Mouse (Mus musculus): ENCODE measurements around the gene Slc39a9. TPM values are rescaled to one million over a fixed set of nuclear protein-coding genes. Genes with fewer than 3 reads are reported as not detected.

Slc39a9 gene
- polyA plus RNA-seq, 1 experiment from 2014 or later = 24.4 TPM

- Histone ChIP-seq H3K4me1 (peaks cover 17% of the 10 kb centered on the region), H3K36me3 (no peaks in the 10 kb centered on the region), H3K27me3 (peaks cover 52% of the 10 kb centered on the region), H3K4me3 (no peak overlapping the region), H3K9me3 (no peaks in the 10 kb centered on the region), H3K4me2 (no peak overlapping the region), H3K9ac (no peak overlapping the region), H3K27ac (no peak overlapping the region)
- no peak for ATAC-seq (ENCODE audit: insufficient number of reproducible peaks, low FRiP score, low TSS enrichment, low read depth)
- WGBS = 67% methylated on average over 3 of the region's 3 CpGs
Measured at GRCm38 (mm10) chr12:80695004-80695403, 51.3 kb downstream of the Slc39a9 start.

DNA sequence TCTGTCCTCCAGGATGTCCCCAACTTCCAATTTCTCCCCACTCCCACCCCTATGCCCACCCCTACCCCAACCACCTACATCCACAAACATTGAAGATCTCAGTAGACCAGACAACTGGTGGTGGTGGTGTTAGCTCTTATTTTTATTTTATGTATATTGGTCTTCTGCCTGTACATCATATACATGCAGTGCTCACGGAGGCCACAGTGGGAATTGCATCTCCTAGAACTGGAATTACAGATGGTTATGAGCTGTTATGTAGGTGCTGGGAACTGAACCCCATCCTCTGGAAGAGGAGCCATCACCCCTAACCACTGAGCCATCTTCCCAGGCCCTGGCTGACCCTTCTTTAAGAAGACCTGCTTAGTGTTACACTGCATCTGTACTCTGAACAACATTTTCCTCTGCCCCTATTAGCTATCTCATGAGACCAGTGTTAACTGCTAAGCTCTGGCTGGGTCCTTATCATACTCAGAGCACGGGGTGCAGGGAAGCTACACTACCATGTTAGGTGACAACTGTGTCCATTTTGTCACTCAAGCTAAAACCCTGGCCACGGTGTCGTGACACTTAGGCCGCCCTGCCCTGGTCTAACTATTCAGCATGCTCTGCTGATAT is 55.0 kb downstream of the Slc39a9 start:
- H3K4me3 ChIP-seq = no peak overlapping the region
- no peaks in the 10 kb centered on the region for H3K36me3 ChIP-seq
- no peak overlapping the region for H3K27ac ChIP-seq
- no peaks in the 10 kb centered on the region for H3K4me1 ChIP-seq
- no peak overlapping the region for H3K9ac ChIP-seq
- ATAC-seq (ENCODE audit: insufficient number of reproducible peaks, low FRiP score, low TSS enrichment, low read depth) = no peak
- peaks cover 16% of the 10 kb centered on the region for H3K27me3 ChIP-seq
- WGBS = 87% methylated on average over 5 of the region's 5 CpGs
- H3K4me2 ChIP-seq = no peak overlapping the region
- no peaks in the 10 kb centered on the region for H3K9me3 ChIP-seq

DNA sequence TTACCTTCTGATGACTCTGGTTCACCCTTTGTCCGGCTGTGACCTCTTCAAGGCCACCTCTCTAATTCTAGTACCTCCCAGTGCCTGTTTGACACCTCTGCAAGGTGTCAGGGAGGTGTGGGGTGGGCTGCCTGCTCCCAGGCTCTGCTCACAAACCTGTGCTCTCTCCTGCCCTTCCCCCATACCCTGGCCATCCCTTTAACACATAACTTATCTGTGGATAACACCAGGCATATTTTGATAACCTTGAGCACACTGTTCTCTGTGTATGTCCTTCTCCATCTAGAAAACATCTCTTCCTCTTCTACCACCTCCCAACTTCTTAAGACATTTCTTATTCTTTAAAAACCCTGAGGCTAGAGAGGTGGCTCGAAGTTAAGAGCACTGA is 55.5 kb downstream of the Slc39a9 start:
- Histone ChIP-seq H3K4me2 (no peak overlapping the region), H3K4me3 (no peak overlapping the region), H3K36me3 (no peaks in the 10 kb centered on the region), H3K9ac (no peak overlapping the region), H3K27ac (no peak overlapping the region), H3K9me3 (no peaks in the 10 kb centered on the region), H3K27me3 (peaks cover 15% of the 10 kb centered on the region), H3K4me1 (no peaks in the 10 kb centered on the region)
- 63% methylated on average over 2 of the region's 2 CpGs for WGBS
- no peak for ATAC-seq (ENCODE audit: insufficient number of reproducible peaks, low FRiP score, low TSS enrichment, low read depth)

DNA sequence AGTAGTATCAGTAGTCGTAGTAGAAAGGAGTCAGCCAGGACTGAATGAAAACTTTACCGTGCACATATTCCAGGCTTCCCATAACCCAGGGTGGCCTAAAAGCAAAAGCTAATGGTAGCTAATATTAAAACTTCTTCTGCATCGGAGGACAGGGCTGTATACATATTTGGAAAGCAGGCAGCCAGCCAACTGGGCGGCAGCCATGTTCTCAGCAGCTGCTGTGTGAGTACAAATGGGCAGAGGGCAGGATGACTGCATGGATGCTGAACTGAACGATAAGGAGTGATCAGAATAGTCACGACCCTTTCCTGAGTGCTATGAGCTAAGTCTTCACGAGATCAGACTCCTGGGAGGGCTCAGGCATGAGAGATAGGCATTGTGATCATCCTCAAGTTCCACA is 57.6 kb downstream of the Slc39a9 start:
- no peaks in the 10 kb centered on the region for H3K9me3 ChIP-seq
- H3K4me3 ChIP-seq = no peak overlapping the region
- 66% methylated on average over 7 of the region's 7 CpGs for WGBS
- H3K27ac ChIP-seq = no peak overlapping the region
- H3K27me3 ChIP-seq = no peaks in the 10 kb centered on the region
- peaks cover 2% of the 10 kb centered on the region for H3K4me1 ChIP-seq
- no peaks in the 10 kb centered on the region for H3K36me3 ChIP-seq
- ATAC-seq (ENCODE audit: insufficient number of reproducible peaks, low FRiP score, low TSS enrichment, low read depth) = no peak
- no peak overlapping the region for H3K9ac ChIP-seq
- H3K4me2 ChIP-seq = no peak overlapping the region

DNA sequence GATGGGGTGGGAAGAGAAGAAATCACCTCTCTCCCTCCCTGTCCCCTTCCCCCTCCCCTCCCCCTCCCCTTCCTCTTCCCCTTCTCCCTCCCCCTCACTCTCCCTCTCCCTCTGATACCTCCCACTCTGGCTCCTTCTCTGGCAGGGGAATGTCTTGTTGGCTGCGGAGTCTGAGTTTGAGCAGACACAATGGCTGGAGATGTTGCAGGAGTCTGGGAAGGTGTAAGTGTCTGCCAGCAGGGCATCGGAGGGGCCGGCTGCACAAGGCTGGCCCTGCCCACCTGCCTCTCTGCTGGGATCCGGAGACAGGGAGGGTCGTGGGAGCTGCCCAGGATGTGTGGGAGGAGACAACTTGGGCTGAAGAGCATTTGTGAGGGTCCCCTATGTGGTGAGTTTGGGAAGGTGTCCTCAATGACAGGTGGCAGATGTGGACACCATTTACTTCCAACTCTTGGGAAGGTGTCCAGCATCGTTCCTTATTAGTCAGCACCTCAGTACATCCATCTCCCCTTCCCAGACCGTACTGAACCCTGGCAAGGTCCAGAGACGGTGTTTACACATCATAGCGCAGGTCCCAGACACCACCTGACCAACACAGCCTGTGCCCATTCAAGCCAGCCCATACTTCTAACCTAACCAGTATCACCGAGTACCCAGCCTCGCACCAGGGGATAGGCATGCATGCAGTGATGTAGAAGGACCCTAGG is 62.7 kb downstream of the Slc39a9 start:
- ATAC-seq (ENCODE audit: insufficient number of reproducible peaks, low FRiP score, low TSS enrichment, low read depth) = no peak
- WGBS = 48% methylated on average over 11 of the region's 11 CpGs
- Histone ChIP-seq H3K4me3 (no peak overlapping the region), H3K36me3 (no peaks in the 10 kb centered on the region), H3K9me3 (no peaks in the 10 kb centered on the region), H3K4me1 (peaks cover 12% of the 10 kb centered on the region), H3K9ac (no peak overlapping the region), H3K4me2 (no peak overlapping the region), H3K27me3 (0 out of 2 replicates have a peak, but pooled peaks cover 4% of the 10 kb centered on the region), H3K27ac (no peak overlapping the region)

GRCm38 (mm10) chr12:80706915-80707604 is 63.4 kb downstream of the Slc39a9 start:
- no peaks in the 10 kb centered on the region for H3K9me3 ChIP-seq
- H3K9ac ChIP-seq = no peak overlapping the region
- 29% methylated on average over 6 of the region's 6 CpGs for WGBS
- H3K36me3 ChIP-seq = no peaks in the 10 kb centered on the region
- no peak overlapping the region for H3K4me2 ChIP-seq
- H3K27me3 ChIP-seq = 0 out of 2 replicates have a peak, but pooled peaks cover 4% of the 10 kb centered on the region
- no peak; the same call in 1 of the 2 replicates for ATAC-seq (ENCODE audit: insufficient number of reproducible peaks, low FRiP score, low TSS enrichment, low read depth)
- H3K4me1 ChIP-seq = peaks cover 12% of the 10 kb centered on the region
- H3K4me3 ChIP-seq = no peak overlapping the region
- H3K27ac ChIP-seq = no peak overlapping the region

- Histone ChIP-seq H3K27me3 (peaks cover 8% of the 10 kb centered on the region; the same call in 1 of the 2 replicates), H3K36me3 (no peaks in the 10 kb centered on the region), H3K27ac (no peak overlapping the region), H3K4me2 (no peak overlapping the region), H3K4me3 (no peak overlapping the region), H3K4me1 (no peaks in the 10 kb centered on the region), H3K9ac (no peak overlapping the region), H3K9me3 (no peaks in the 10 kb centered on the region)
- ATAC-seq (ENCODE audit: insufficient number of reproducible peaks, low FRiP score, low TSS enrichment, low read depth) = no peak
- 75% methylated on average over 6 of the region's 6 CpGs for WGBS
Measured at GRCm38 (mm10) chr12:80715915-80716314, 72.2 kb downstream of the Slc39a9 start.

DNA sequence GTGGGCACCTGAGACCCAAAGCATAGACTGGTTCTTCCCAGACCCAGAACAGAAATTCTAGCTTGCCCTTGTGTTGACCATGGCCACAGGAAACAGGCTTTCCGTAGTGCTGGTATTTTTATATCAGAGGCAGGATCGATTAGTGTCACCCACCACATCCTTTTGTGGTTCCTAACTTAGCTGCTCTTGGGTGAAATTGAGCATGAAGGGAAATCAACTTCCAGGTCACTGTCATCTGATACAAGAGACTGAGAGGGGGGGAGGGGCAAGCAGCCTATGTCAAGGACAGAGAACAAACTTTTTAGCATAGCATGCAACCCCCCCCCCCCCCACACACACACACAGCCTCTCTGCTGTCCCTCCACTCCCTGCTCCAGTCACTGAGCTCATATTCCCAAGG is 75.5 kb downstream of the Slc39a9 start:
- 78% methylated on average over 2 of the region's 2 CpGs for whole genome bisulfite sequencing
- H3K4me3 ChIP-seq = no peak overlapping the region
- ATAC-seq (ENCODE audit: insufficient number of reproducible peaks, low FRiP score, low TSS enrichment, low read depth) = no peak

GRCm38 (mm10) chr12:80720507-80720906 is 76.8 kb downstream of the Slc39a9 start:
- H3K36me3 ChIP-seq = no peaks in the 10 kb centered on the region
- H3K4me1 ChIP-seq = no peaks in the 10 kb centered on the region
- H3K4me2 ChIP-seq = no peak overlapping the region
- WGBS = 88% methylated on average over 12 of the region's 12 CpGs
- no peak overlapping the region for H3K27ac ChIP-seq
- no peak overlapping the region for H3K4me3 ChIP-seq
- ATAC-seq (ENCODE audit: insufficient number of reproducible peaks, low FRiP score, low TSS enrichment, low read depth) = no peak
- H3K9ac ChIP-seq = no peak overlapping the region
- no peaks in the 10 kb centered on the region for H3K9me3 ChIP-seq
- H3K27me3 ChIP-seq = peaks cover 8% of the 10 kb centered on the region; the same call in 1 of the 2 replicates

More for the DNA sequence above, 75.5 kb downstream of the Slc39a9 start:
- no peaks in the 10 kb centered on the region for H3K4me1 ChIP-seq
- H3K4me2 ChIP-seq = no peak overlapping the region
- H3K27ac ChIP-seq = no peak overlapping the region
- peaks cover 8% of the 10 kb centered on the region; the same call in 1 of the 2 replicates for H3K27me3 ChIP-seq
- H3K9ac ChIP-seq = no peak overlapping the region
- no peaks in the 10 kb centered on the region for H3K36me3 ChIP-seq
- H3K9me3 ChIP-seq = no peaks in the 10 kb centered on the region

GRCm38 (mm10) chr12:80721458-80721857 is 77.8 kb downstream of the Slc39a9 start:
- no peak overlapping the region for H3K4me2 ChIP-seq
- peaks cover 8% of the 10 kb centered on the region; the same call in 1 of the 2 replicates for H3K27me3 ChIP-seq
- WGBS = 81% methylated on average over 15 of the region's 15 CpGs
- H3K27ac ChIP-seq = no peak overlapping the region
- no peaks in the 10 kb centered on the region for H3K4me1 ChIP-seq
- no peaks in the 10 kb centered on the region for H3K9me3 ChIP-seq
- H3K36me3 ChIP-seq = no peaks in the 10 kb centered on the region
- ATAC-seq (ENCODE audit: insufficient number of reproducible peaks, low FRiP score, low TSS enrichment, low read depth) = no peak
- H3K9ac ChIP-seq = no peak overlapping the region
- no peak overlapping the region for H3K4me3 ChIP-seq

DNA sequence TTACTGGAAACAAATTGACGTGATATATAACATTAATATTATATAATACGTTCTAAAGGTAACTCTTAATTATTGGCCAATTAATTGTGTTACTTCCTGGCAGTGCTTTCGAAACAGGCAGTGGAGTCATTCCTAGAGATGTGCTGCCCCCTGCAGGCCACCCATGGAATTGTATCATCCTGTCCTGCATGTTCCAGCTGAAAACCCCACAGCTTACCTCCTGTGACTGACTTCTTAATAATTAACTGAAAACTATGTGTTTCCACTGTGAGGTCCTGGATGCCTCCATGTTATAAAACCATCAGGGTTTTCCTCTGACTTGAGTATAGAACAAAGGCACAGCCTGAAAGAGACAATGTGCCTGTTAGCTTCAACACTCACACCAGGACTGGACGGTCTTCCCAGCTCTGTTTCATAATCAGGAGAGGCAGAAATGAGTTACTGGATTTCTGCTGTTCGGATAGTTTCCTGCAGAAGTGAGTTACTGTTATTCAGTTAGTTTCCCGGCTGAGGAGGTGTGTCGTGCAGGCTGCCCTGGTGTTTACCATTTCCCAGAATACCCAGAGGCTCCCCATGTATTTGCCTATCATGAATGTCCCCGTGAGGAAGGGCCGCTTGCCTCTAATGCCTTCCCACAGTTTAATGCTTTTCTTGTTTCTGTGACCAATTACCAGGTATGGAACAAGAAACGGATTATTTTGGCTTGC is 81.3 kb downstream of the Slc39a9 start:
- Histone ChIP-seq H3K9me3 (no peaks in the 10 kb centered on the region), H3K4me1 (no peaks in the 10 kb centered on the region), H3K36me3 (no peaks in the 10 kb centered on the region), H3K27ac (no peak overlapping the region), H3K27me3 (no peaks in the 10 kb centered on the region), H3K4me2 (no peak overlapping the region), H3K9ac (no peak overlapping the region), H3K4me3 (no peak overlapping the region)
- 32% methylated on average over 10 of the region's 10 CpGs for WGBS
- ATAC-seq (ENCODE audit: insufficient number of reproducible peaks, low FRiP score, low TSS enrichment, low read depth) = no peak

All from limb, embryonic 15.5 days (tissue).